Mouse (Mus musculus) embryonic facial prominence, embryonic 14.5 days (tissue): Measurements from ENCODE around the gene Gm21988. TPM values are rescaled to one million over a fixed set of nuclear protein-coding genes. Genes with fewer than 3 reads are reported as not detected.

ENCODE experiments used
- ATAC-seq: fragments of 200-750 bp; cut with Nextera tagmentation; 2 replicates; pipeline ENCODE4 v1.8.0; 2017; ENCODE audit warnings: low read depth, moderate number of reproducible peaks, moderate TSS enrichment
- DNase-seq: peaks from one replicate; pipeline ENCODE4 v3.0.0-alpha.2; 2015; ENCODE audit warnings: low spot score
- H3K27ac ChIP-seq: fragments of 300-500 bp; sonication (generic); replicated peaks from 2 replicates; pipeline ENCODE4 v1.5.1; 2014; ENCODE audit warnings: low read depth, mild to moderate bottlenecking, low read length, moderate library complexity
- H3K27me3 ChIP-seq: fragments of 300-500 bp; sonication (generic); replicated peaks from 2 replicates; pipeline ENCODE4 v1.6.1; 2014; ENCODE audit warnings: low read length; ENCODE audit not compliant: control insufficient read depth, insufficient read depth
- H3K36me3 ChIP-seq: fragments of 300-500 bp; sonication (generic); 2 replicates; pipeline ENCODE4 v1.6.1; 2014; ENCODE audit warnings: low read length, mixed read lengths; ENCODE audit not compliant: control insufficient read depth, insufficient read depth
- H3K4me1 ChIP-seq: fragments of 300-500 bp; sonication (generic); 2 replicates; pipeline ENCODE4 v1.6.1; 2014; ENCODE audit warnings: antibody characterized with exemption, low read length; ENCODE audit not compliant: control insufficient read depth, insufficient read depth
- H3K4me2 ChIP-seq: fragments of 300-500 bp; sonication (generic); 2 replicates; pipeline ENCODE4 v1.6.1; 2014; ENCODE audit warnings: low read depth, mild to moderate bottlenecking, low read length, moderate library complexity, mixed read lengths
- H3K4me3 ChIP-seq: fragments of 300-500 bp; sonication (generic); 2 replicates; pipeline ENCODE4 v1.5.1; 2014; ENCODE audit warnings: low read depth, mild to moderate bottlenecking, low read length
- H3K9ac ChIP-seq: fragments of 300-500 bp; sonication (generic); 2 replicates; pipeline ENCODE4 v1.6.1; 2014; ENCODE audit warnings: low read depth, mild to moderate bottlenecking, low read length, moderate library complexity, mixed read lengths
- H3K9me3 ChIP-seq: fragments of 300-500 bp; sonication (generic); 2 replicates; pipeline ENCODE4 v1.6.1; 2016; ENCODE audit warnings: low read length; ENCODE audit not compliant: control insufficient read depth
- WGBS: fragments of 180-500 bp; shearing (Covaris S2); extraction: QIAGEN DNeasy Blood & Tissue Kit; methylation state at CpG from one replicate; pipeline ENCODE4 v1.1.7; 2014; 5-methylcytosine and 5-hydroxymethylcytosine counted together
- polyA plus RNA-seq: library from polyadenylated mRNA; unstranded; fragments of >200 nt; fragmentation: Nextera tagmentation; extraction: Ambion mirVana; gene quantifications from 2 replicates; pipeline ENCODE4 v1.2.1, GENCODE M21; 2014

The Gm21988 gene
- 9.9 and 12.2 TPM in 2 replicates for polyA plus RNA-seq

GRCm38 (mm10) chr11:70239541-70240279 is at the start of gene Gm21988, which contains the start of gene Rnasek:
Gene Gm21988 (minus strand): TSS chr11:70239830.
Gene Rnasek (minus strand): TSS chr11:70239842.
- Histone ChIP-seq H3K4me2 (peak within 1 kb of the TSS; percentile 82), H3K27ac (peak within 1 kb of the TSS; percentile 63)

GRCm38 (mm10) chr11:70289236-70289635 is 49.6 kb upstream of the Gm21988 start:
- no peak overlapping the region for H3K4me3 ChIP-seq
- H3K9me3 ChIP-seq, result no peaks in the 10 kb centered on the region
- 26% methylated on average over 6 of the region's 6 CpGs for WGBS
- ATAC-seq (no peak), DNase-seq (no peak)
- no peaks in the 10 kb centered on the region for H3K36me3 ChIP-seq
- no peak overlapping the region for H3K27ac ChIP-seq
- H3K9ac ChIP-seq, result no peak overlapping the region
- no peak overlapping the region for H3K4me2 ChIP-seq
- no peaks in the 10 kb centered on the region for H3K27me3 ChIP-seq
- no peaks in the 10 kb centered on the region for H3K4me1 ChIP-seq

More at GRCm38 (mm10) chr11:70239541-70240279, at the start of gene Gm21988, which contains the start of gene Rnasek:
- DNase-seq (peak; percentile 94), ATAC-seq (peak; percentile 44; the same call in 1 of the 2 replicates)
- Histone ChIP-seq H3K9me3 (no peaks in the 10 kb centered on the region), H3K9ac (peak within 1 kb of the TSS; percentile 79), H3K36me3 (peaks cover 14% of the 10 kb centered on the region), H3K4me1 (peaks cover 15% of the 10 kb centered on the region), H3K4me3 (peak within 1 kb of the TSS; percentile 67), H3K27me3 (no peaks in the 10 kb centered on the region)
- 0% methylated on average over 31 of the region's 35 CpGs for WGBS

GRCm38 (mm10) chr11:70288102-70288501 is 48.5 kb upstream of the Gm21988 start:
- DNase-seq (no peak), ATAC-seq (no peak)
- no peaks in the 10 kb centered on the region for H3K27me3 ChIP-seq
- no peaks in the 10 kb centered on the region for H3K36me3 ChIP-seq
- H3K4me3 ChIP-seq, result no peak overlapping the region
- no peak overlapping the region for H3K27ac ChIP-seq
- no peak overlapping the region for H3K9ac ChIP-seq
- H3K4me1 ChIP-seq, result no peaks in the 10 kb centered on the region
- WGBS, result 86% methylated on average over 10 of the region's 10 CpGs
- no peak overlapping the region for H3K4me2 ChIP-seq
- H3K9me3 ChIP-seq, result no peaks in the 10 kb centered on the region

GRCm38 (mm10) chr11:70285686-70286085 is 46.1 kb upstream of the Gm21988 start:
- WGBS, result 70% methylated on average over 5 of the region's 5 CpGs
- Histone ChIP-seq H3K4me1 (no peaks in the 10 kb centered on the region), H3K36me3 (no peaks in the 10 kb centered on the region), H3K9me3 (no peaks in the 10 kb centered on the region), H3K4me2 (no peak overlapping the region), H3K4me3 (no peak overlapping the region), H3K27me3 (no peaks in the 10 kb centered on the region), H3K9ac (no peak overlapping the region), H3K27ac (no peak overlapping the region)
- ATAC-seq (no peak), DNase-seq (no peak)

- no peak overlapping the region for H3K27ac ChIP-seq
- no peak overlapping the region for H3K4me2 ChIP-seq
- no peak overlapping the region for H3K9ac ChIP-seq
- no peaks in the 10 kb centered on the region for H3K27me3 ChIP-seq
- H3K4me3 ChIP-seq, result no peak overlapping the region
- H3K36me3 ChIP-seq, result no peaks in the 10 kb centered on the region
- H3K9me3 ChIP-seq, result no peaks in the 10 kb centered on the region
- H3K4me1 ChIP-seq, result no peaks in the 10 kb centered on the region
- DNase-seq, result peak; percentile 78
- no peak for ATAC-seq
- WGBS, result 55% methylated on average over 3 of the region's 3 CpGs
These were observed 45.1 kb upstream of the Gm21988 start for GRCm38 (mm10) chr11:70284757-70285156.

GRCm38 (mm10) chr11:70283666-70284065 is 44.0 kb upstream of the Gm21988 start:
- Histone ChIP-seq H3K4me2 (no peak overlapping the region), H3K27ac (no peak overlapping the region), H3K9me3 (no peaks in the 10 kb centered on the region), H3K36me3 (no peaks in the 10 kb centered on the region), H3K4me1 (no peaks in the 10 kb centered on the region), H3K27me3 (no peaks in the 10 kb centered on the region), H3K9ac (no peak overlapping the region), H3K4me3 (no peak overlapping the region)
- WGBS, result 81% methylated on average over 4 of the region's 4 CpGs
- DNase-seq, result no peak
- ATAC-seq, result no peak

- Histone ChIP-seq H3K27me3 (no peaks in the 10 kb centered on the region), H3K9ac (no peak overlapping the region), H3K9me3 (no peaks in the 10 kb centered on the region), H3K4me1 (no peaks in the 10 kb centered on the region), H3K27ac (no peak overlapping the region; the same call in 1 of the 2 replicates), H3K4me3 (no peak overlapping the region), H3K4me2 (no peak overlapping the region), H3K36me3 (no peaks in the 10 kb centered on the region)
- peak; percentile 75 for DNase-seq
- no peak for ATAC-seq
- WGBS, result 54% methylated on average over 3 of the region's 3 CpGs
These were observed 40.8 kb upstream of the Gm21988 start for GRCm38 (mm10) chr11:70280441-70280840.

- DNase-seq (no peak), ATAC-seq (no peak)
- 74% methylated on average over 3 of the region's 3 CpGs for WGBS
- Histone ChIP-seq H3K27me3 (no peaks in the 10 kb centered on the region), H3K4me1 (no peaks in the 10 kb centered on the region), H3K36me3 (no peaks in the 10 kb centered on the region), H3K4me2 (no peak overlapping the region), H3K4me3 (no peak overlapping the region), H3K27ac (no peak overlapping the region), H3K9me3 (no peaks in the 10 kb centered on the region), H3K9ac (no peak overlapping the region)
These were observed 39.3 kb upstream of the Gm21988 start for GRCm38 (mm10) chr11:70278961-70279360.

- Histone ChIP-seq H3K4me1 (no peaks in the 10 kb centered on the region), H3K9me3 (no peaks in the 10 kb centered on the region), H3K27ac (no peak overlapping the region), H3K27me3 (no peaks in the 10 kb centered on the region), H3K9ac (no peak overlapping the region), H3K4me2 (no peak overlapping the region), H3K4me3 (no peak overlapping the region), H3K36me3 (no peaks in the 10 kb centered on the region)
- no peak for DNase-seq
- no peak for ATAC-seq
- WGBS, result 58% methylated on average over 7 of the region's 7 CpGs
These were observed 32.0 kb upstream of the Gm21988 start for GRCm38 (mm10) chr11:70271641-70272040.
